Mouse (Mus musculus) right cerebral cortex, postnatal 14 days (tissue): ENCODE measurements around the gene 1300017J02Rik.

Experiments used
- DNase-seq: peaks from one replicate; pipeline ENCODE4 v3.0.0; 2022

The 1300017J02Rik gene

GRCm38 (mm10) chr9:103265778-103266177, 39.1 kb downstream of the 1300017J02Rik start:
- DNase-seq: no peak

DNA sequence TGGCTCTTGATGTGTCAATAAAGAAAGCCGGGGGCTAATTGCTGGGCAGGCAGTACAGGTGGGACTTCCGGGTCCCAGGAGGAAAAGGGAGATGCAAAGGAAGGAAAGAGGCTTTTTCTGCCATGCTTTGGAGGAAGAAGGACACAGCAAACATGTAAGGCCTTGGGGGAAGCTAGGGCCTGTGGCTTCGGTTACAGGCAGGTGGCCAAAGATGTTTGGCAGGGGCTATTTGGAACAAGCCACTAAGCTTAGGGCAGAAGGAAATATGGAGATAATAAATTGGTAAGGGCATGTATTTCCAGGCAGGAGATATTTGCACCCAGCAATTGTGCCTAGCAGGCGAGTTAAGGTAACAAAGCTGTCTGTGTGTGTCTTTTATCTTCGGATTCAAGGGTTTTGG, 52.0 kb downstream of the 1300017J02Rik start:
- DNase-seq: no peak

DNA sequence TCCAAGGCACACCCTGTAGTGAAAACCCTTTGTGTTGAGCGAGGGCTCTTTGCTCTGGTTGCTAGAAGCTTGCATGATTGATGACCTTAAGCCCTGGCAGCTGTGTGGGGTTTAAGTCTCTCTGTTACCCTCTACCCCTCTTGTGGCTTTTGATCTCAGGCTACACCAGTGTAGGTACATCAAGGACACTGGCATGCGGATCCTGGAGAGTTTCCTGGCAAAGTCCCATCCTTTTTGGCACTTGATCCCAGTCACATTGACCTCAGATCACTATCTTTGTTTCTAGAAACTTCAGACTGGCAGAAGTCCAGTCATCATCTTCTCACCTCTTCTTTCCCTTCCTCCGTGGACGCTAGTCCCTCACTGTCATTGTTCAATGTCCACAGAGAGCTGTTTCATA, 56.3 kb downstream of the 1300017J02Rik start:
- no peak for DNase-seq

- no peak for DNase-seq
Observed at GRCm38 (mm10) chr9:103246526-103247168, 58.2 kb downstream of the 1300017J02Rik start.

DNA sequence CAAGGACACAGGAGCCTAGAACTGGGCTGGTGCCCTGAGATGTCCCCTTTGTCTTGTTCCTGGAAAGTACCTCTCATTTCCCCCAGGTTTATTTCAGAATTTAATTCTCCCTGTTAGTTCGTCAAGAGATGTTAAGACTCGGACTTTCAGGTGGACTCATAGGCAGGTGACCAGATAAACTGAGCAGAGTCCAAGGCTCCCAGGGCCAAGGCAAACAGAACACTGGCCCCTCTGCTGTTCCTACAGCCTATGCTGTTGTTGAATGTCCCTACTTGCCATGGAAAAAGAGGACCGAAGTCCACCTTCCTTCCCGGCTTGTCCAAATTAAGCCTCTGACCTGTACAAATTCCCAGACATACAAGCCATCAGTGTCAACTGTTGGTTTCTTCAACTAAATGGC, 61.2 kb downstream of the 1300017J02Rik start:
- DNase-seq: no peak

- DNase-seq: no peak
Observed at GRCm38 (mm10) chr9:103241206-103241605, 63.7 kb downstream of the 1300017J02Rik start.

DNA sequence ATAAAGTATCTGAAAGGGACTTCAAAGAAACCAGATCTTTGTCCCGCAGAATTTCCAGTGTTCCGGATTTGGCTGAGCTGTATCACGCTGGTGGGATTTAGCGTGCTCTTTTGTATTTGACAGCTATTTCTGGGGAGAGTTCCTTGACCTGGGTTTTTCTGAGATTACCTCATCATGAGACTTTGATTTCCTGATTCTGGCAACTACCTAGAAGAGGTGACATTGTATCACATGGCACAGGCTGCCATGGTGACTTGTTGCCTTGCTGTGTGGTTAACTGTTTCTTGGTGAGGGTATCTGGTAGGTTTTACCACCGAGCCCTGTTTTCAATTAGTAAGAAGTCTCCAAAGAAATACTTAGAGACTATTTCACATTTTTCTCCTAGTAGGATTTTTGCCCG, 65.4 kb downstream of the 1300017J02Rik start:
- no peak for DNase-seq

DNA sequence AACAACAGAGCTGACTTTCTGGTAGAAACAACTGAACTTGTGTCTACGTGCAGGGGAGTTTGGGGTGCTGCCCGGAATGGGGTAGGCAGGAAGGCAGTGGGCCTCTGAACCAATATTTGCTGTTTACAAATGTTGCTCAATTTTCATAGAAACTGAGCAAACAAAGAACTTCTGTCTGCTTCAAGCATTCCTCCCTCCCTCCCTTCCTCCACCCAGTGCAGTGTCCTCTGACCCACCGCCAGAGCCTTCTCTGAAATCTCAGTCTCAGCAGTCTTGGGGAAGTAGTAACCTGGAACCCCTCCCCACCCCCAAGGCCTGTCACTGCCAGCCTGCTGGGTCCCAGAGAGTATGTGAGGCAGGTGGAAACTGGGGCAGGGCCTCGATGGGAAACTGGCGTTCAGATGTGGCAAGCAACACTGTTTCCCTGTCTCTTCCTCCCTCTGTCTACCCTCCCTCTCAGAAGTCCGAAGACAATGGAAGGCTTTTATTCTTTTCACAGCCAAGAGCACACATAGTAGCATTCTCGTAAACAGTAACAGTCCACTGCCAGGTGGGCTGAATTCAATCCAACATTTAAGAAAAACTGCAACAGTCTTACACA, 70.2 kb downstream of the 1300017J02Rik start:
- DNase-seq: no peak

DNA sequence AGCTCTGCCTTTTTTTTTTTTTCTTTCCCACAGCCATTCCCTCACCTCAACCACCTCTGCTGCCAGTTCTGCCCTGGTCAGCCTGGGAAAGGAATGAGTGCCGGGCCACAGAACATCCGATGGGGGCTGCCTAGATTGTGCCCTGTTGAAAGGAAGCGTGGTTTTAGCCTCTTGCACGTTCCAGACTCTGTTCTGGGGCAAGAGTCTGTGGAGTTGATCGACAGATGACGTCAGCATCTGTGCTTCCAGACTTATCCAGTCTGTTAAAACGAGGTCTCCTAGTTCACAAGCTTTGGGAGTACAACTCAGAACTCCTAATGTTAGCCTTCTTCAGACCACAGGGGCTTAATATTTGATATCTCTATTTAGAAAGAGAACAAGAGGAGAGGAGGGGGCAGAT, 70.8 kb downstream of the 1300017J02Rik start:
- DNase-seq: no peak

DNA sequence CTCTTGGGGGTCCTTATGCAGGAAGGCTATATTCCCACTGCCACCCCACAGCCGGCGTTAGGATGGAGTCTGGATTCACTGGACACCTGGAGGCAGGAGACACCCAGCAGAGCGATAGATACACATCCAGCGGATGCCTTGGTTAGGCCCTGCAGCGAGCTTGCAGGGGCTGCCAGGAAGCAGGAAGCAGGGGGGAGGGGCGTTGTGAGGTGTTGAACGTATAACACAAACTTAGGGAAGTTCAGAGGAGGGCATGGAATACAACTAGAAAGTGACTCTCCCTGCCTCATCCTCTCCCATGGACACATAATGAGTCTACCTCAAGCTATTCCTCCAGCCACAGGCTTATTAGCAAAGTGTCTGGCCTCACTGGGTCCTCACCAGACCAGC, 71.9 kb downstream of the 1300017J02Rik start:
- peak; percentile 15 for DNase-seq

DNA sequence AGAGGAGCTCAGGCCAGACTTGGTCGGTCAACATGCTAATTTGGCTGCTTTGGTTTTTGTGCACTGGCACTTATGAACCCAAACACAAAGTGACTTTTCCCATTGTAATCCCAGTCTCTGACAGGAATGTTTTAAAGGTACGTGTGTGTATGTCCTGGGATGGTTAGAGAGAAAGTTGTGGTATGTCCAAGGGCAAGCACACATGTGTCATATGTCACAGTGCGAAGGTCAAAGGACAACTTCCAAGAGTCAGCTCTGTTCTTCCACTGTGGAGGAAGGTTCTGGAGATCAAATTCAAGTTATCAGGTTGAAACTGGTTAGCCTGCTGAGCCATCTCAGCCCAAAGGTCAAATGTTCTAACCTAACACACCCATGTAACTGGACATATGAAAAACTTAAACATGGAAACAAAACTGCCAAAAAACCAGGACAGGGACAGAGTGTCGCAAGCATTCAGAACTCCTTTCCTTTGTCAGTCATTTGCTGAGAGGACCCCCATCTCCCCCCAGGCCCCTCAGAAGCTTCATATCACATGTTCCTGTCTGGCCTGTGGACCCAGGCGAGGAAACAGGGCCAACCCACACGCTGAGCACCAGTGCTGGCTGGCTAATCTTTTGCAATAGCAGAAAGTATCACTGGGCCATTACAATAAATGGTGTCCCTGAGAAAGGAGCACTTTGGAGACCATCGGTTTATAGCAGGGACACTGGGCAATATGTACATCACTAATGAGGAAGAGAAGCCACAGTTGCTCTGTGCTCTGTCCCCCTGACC, 72.5 kb downstream of the 1300017J02Rik start:
- no peak for DNase-seq

- DNase-seq: peak; percentile 30
Observed at GRCm38 (mm10) chr9:103230151-103230951, 74.5 kb downstream of the 1300017J02Rik start, which contains the start of the genes Gm20425 and Trf. TSS of gene Gm20425 (minus strand) at chr9:103230307. TSS of gene Trf (minus strand) at chr9:103230444.

- no peak for DNase-seq
Observed at GRCm38 (mm10) chr9:103229037-103229867, 75.6 kb downstream of the 1300017J02Rik start.

- no peak for DNase-seq
Observed at GRCm38 (mm10) chr9:103228370-103229003, 76.4 kb downstream of the 1300017J02Rik start.

- DNase-seq: no peak
Observed at GRCm38 (mm10) chr9:103227760-103228159, 77.1 kb downstream of the 1300017J02Rik start.

- DNase-seq: no peak
Observed at GRCm38 (mm10) chr9:103226806-103227205, 78.1 kb downstream of the 1300017J02Rik start.

DNA sequence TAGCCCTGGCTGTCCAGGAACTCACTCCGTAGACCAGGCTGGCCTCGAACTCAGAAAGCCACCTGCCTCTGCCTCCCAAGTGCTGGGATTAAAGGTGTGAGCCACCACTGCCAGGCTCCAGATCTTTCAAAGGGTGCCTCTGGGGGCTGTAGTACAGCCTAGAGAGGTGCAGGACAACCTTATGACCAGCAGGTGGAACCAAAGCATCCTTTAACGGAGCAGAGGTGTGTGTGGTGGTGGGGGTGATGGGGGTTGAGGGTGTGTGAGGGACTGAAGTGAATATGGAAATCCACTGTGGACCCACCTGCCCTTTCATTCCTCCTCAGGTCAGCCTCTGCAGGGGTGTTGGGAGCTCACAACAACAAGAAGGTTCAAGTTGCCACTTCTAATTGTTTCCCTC, 79.4 kb downstream of the 1300017J02Rik start:
- no peak for DNase-seq

DNA sequence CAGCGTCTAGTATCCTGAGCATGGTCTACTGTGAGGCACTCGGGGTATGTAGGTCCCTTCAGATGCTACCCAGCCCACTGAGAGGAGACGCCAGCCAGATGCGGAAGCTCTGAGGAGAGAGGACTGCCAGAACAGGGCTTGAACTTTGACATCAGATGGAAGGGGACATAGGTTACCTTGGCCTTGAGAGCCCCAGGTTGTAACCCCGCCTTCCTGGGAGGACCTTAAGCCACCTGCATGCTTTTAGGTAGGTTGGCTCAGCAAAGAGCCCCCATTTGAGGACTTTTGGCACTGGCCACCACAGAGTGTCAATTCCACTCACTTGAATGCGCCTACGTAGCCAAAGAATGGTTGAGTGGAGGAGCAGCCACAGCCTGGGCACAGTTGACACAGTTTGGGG, 80.2 kb downstream of the 1300017J02Rik start:
- no peak for DNase-seq

GRCm38 (mm10) chr9:103214281-103214680, 90.6 kb downstream of the 1300017J02Rik start:
- DNase-seq: no peak

DNA sequence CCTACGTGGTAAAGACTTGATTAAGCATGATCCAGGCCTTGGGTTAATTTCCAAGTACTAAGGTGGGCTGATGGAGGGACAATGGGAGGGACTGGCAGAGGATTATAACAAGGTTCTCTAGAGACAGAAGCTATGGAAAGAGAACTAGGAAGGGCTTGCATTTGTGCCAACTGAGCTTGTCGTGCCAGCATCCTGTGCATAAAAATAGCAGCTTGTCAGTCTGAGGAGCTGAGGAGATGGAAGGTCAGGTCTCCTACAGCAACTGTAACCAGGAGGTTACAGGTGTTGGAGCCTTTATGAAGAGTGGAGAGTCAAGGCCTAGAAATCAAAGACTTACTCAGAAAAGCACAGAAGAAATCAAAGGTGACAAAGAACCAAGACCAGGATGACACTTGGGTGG, 91.3 kb downstream of the 1300017J02Rik start:
- DNase-seq: no peak

DNA sequence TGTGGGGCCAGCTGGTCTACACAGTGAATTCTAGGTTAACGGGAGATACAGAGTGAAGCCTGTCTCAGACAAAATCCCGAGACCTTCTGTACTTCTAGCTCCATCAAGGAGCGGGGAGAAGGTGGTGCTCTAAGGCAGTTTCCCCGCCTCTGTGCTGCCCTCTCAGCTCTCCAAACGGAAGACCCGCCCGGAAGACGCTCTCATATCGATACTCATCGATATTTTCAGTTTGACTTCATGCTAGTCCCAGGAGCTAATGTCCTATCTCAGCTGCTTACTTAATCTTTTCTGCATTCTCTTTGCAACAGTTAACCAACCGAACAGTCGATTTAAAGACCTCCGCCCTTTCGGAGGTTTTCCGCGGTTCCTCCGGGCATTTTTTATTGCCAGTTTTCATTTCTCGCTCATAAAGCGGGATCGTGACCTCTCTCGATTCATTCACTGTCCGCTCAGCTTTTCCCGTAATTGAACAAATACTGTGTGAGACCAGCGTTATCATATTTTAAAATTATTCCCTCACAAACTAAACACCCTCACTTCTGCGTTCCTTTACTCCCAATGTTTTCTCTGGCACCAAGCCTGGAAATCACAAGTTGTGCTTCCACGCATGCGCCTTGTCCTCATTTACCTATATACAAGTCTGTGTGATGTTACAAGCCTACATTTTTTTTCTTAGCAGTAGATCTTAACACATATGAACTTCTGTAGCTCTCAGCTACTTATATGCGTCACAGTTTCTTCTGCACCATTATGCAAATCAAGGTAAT, 92.0 kb downstream of the 1300017J02Rik start:
- no peak for DNase-seq
